Mouse (Mus musculus) telencephalon, adult 2 months (tissue): ENCODE data around the gene Cenpw.

ENCODE experiments used
- DNase-seq: peaks from one replicate; pipeline ENCODE4 v3.0.0-alpha.2; 2011; ENCODE audit warnings: low read depth, low spot score

Cenpw gene

DNA sequence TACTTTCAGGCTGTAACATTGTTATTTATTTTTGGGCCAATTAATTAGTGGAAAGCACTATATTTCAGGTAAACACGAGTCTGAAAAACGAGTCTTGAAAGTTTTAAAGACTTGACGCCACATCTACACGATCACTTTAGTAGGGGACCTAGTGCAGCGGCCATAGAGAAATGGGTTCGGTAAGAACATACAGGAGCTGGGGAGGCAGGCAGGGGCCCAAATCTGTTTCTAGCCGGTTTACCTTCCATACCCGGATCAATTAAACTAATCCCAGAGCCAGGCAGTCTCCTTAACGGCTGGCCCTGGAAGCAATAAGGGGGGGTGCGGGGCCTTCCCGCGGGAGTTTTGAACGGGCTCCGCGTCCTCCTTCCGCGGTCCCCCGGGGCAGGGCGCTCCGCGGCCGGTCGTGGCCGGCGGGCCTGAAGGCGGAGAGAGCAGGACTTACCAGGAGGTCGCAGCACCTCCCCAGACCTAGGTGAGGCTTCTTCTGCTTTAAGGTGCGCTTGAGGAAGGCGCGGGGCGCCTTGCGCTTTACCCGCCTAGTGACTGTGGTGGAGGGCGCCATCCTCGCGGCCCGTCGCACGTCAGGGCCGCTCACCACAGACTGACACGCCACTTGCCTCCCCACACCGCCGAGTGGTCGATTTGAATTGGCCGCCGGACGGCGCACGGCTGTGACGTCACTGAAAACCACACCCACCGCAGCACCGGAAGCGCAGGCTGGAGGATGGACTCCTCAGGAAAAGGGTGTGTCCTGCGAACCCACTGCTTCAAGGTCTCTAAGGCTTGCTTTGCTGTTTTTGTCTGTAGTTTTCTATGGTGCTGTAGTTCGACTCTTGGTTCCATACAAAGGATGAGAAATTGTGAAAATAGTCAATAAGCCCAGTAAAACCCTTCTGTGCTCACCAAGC lies at the start of gene Cenpw:
TSS of gene Cenpw (minus strand) at position 645 of the 911 bp plus-strand sequence.
- DNase-seq = peak; percentile 64

DNA sequence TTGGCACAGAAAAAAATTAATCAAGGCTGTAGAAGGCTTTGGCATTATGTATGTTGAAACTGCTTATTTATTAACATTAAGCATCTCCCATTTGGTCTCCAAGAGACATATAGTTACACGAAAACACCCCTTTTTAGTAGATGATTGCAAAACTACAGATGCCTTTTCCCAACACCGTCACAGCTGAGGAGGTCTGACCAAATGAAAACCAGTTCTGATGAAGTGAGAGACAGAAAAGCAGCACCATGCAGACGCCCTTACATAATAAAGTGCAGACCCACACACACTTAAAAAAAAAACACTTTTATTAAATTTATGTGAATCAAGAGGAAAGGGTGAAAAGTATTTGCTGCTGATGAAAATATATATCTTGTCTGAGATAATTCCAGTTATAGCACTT lies 49.3 kb upstream of the Cenpw start:
- no peak for DNase-seq

DNA sequence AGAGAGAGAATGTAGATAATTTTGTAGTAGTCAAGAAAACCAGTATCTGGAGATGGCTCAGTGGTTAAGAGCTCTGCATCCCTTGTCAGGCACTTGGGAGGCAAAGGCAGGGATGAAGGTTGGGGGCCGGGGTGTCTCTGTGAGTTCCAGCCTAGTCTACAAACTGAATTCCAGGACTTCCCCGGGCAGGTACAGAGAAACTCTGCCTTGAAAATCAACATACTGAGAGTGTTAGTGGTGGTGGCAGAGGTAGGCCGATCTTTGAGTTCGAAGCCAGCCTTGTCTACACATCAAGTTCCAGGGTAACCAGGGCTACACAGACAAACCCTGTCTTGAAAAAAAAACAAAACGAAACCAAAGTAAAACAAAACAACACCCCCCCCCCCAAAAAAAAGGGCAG lies 859 bp downstream of the Cenpw start:
- DNase-seq = no peak

DNA sequence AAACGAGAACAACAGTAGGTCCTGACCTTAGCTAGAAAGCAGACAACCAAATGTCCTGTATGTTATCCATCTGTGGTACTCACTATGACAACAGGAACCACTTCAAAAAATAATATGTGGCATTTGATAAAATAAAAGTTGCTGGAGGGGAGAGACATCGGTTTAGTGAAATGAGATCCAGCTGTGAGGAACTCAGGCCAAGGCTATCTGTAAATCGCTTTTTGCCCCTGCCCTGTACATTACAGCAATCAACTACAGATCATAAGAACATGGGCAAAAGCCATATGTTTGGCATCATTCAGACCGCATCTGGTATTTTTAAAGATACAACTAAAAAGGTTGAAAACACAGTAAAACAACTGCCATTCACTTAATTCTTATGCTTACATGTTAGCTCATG lies 32.7 kb downstream of the Cenpw start:
- DNase-seq = no peak
